Mouse (Mus musculus) myocyte (in vitro differentiated cells): ENCODE results near the gene Mat2a. TPM values are rescaled to one million over a fixed set of nuclear protein-coding genes. Genes with fewer than 3 reads are reported as not detected.

ENCODE experiments used
- H3K27me3 ChIP-seq: one replicate; pipeline ENCODE4 v1.6.1; 2011; ENCODE audit not compliant: control insufficient read depth, insufficient read depth, insufficient read length
- H3K36me3 ChIP-seq: one replicate; pipeline ENCODE4 v1.6.1; 2011; ENCODE audit not compliant: control insufficient read depth, insufficient read depth
- H3K4me2 ChIP-seq: one replicate; pipeline ENCODE4 v1.6.1; 2011; ENCODE audit warnings: low read depth, control low read depth
- H3K4me3 ChIP-seq: one replicate; pipeline ENCODE4 v1.5.1; 2011; ENCODE audit warnings: mild to moderate bottlenecking, control low read depth, moderate library complexity
- H3K79me2 ChIP-seq: one replicate; pipeline ENCODE4 v1.6.1; 2011; ENCODE audit not compliant: control insufficient read depth, insufficient read depth
- H3ac ChIP-seq: one replicate; pipeline ENCODE4 v1.6.1; 2011; ENCODE audit not compliant: control insufficient read depth, insufficient read length
- CEBPB ChIP-seq: IDR thresholded peaks from 2 replicates; pipeline ENCODE4 v1.6.1; 2011; ENCODE audit warnings: mild to moderate bottlenecking, moderate library complexity; ENCODE audit not compliant: poor library complexity, insufficient read depth, severe bottlenecking
- E2F4 ChIP-seq: IDR thresholded peaks from one replicate; pipeline ENCODE4 v1.6.1; 2011; ENCODE audit warnings: mild to moderate bottlenecking, control low read depth, moderate library complexity; ENCODE audit not compliant: insufficient read depth
- MAX ChIP-seq: IDR thresholded peaks from one replicate; pipeline ENCODE4 v1.6.1; 2011; ENCODE audit warnings: low read depth, mild to moderate bottlenecking, control low read depth
- MYOD1 ChIP-seq, 3 experiments: IDR thresholded peaks; one replicate each; pipeline ENCODE4 v1.6.1; 2011; ENCODE audit warnings: control low read depth in 2 of 3, low read depth in 2 of 3, mild to moderate bottlenecking in 2 of 3, moderate library complexity in 1 of 3; ENCODE audit not compliant: insufficient read length in 2 of 3, control insufficient read depth in 1 of 3
- MYOG ChIP-seq, 3 experiments: IDR thresholded peaks; one replicate each; pipeline ENCODE4 v1.6.1; 2011; ENCODE audit warnings: control low read depth in 2 of 3, low read depth in 2 of 3, mild to moderate bottlenecking in 2 of 3; ENCODE audit not compliant: insufficient read length in 2 of 3, control insufficient read depth in 1 of 3, insufficient read depth in 1 of 3
- POLR2A ChIP-seq: IDR thresholded peaks from one replicate; pipeline ENCODE4 v1.6.1; 2011; ENCODE audit warnings: low read depth, mild to moderate bottlenecking, control low read depth, moderate library complexity; ENCODE audit not compliant: insufficient read length
- POLR2AphosphoS2 ChIP-seq: IDR thresholded peaks from one replicate; pipeline ENCODE4 v1.6.1; 2011; ENCODE audit warnings: low read depth, control low read depth; ENCODE audit not compliant: insufficient read length
- REST ChIP-seq: IDR thresholded peaks from one replicate; pipeline ENCODE4 v1.6.1; 2011; ENCODE audit warnings: mild to moderate bottlenecking, control low read depth, moderate library complexity; ENCODE audit not compliant: insufficient read depth, insufficient read length
- SRF ChIP-seq: IDR thresholded peaks from one replicate; pipeline ENCODE4 v1.6.1; 2011; ENCODE audit warnings: low read depth; ENCODE audit not compliant: control insufficient read depth, insufficient read length
- TCF12 ChIP-seq: IDR thresholded peaks from one replicate; pipeline ENCODE4 v1.6.1; 2011; ENCODE audit warnings: mild to moderate bottlenecking, control low read depth; ENCODE audit not compliant: poor library complexity, insufficient read depth, severe bottlenecking
- TCF3 ChIP-seq: IDR thresholded peaks from one replicate; pipeline ENCODE4 v1.6.1; 2011; ENCODE audit warnings: low read depth, control low read depth; ENCODE audit not compliant: insufficient read length
- USF1 ChIP-seq: IDR thresholded peaks from one replicate; pipeline ENCODE4 v1.6.1; 2011; ENCODE audit warnings: low read depth, mild to moderate bottlenecking, control low read depth, moderate library complexity
- polyA plus RNA-seq: library from polyadenylated mRNA; unstranded; fragments of >200 nt; fragmentation: generic; extraction: Trizol; gene quantifications from one replicate; pipeline ENCODE4 v1.2.1, GENCODE M21; 2012; ENCODE audit warnings: missing spikeins

Mat2a gene
- polyA plus RNA-seq, 1 experiment: 142 TPM

DNA sequence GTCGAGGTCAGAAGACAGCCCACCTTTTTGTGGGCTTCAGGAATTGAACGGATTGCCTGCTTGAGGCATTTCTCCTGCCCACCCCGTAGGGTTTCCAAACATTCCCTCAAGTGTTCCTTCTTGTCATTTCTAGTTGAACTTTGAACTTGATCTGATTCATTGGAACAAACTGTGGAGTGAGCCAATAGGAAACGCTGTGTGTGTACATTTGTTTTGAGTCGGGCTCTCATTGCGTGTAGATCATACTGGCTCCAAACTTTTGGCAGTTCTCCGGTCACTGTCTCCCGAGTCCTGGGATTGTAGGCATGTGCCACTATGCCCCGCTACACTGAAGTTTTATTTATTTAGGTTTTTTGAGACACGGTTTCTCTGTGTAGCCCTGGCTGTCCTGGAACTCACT is 18.5 kb downstream of the Mat2a start:
- no peak for TF ChIP-seq POLR2AphosphoS2

DNA sequence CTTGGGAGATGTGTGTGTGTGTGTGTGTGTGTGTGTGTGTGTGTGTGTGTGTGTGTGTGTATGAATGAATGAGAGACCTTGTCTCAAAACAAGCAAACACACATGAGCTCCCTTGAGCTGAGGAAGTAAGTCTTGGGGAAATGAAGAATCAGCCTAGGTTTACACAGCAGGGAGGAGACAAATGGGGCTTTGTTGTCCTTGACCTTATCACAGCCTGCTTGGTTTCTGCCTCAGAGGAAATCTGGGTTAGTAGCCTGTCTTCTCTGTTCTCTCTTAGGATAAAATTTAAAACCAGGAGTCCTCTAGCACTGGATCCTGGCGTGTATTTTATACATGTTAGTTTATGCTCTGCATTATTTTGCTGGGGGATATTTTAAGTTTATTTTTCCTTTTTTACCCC is 19.6 kb downstream of the Mat2a start:
- H3K27me3 ChIP-seq: no peaks in the 10 kb centered on the region

More for the DNA sequence above, 18.5 kb downstream of the Mat2a start:
- Histone ChIP-seq H3K36me3 (peaks cover 36% of the 10 kb centered on the region), H3K4me2 (no peak overlapping the region), H3K79me2 (peaks cover 9% of the 10 kb centered on the region), H3ac (no peak overlapping the region), H3K27me3 (no peaks in the 10 kb centered on the region), H3K4me3 (no peak overlapping the region)

DNA sequence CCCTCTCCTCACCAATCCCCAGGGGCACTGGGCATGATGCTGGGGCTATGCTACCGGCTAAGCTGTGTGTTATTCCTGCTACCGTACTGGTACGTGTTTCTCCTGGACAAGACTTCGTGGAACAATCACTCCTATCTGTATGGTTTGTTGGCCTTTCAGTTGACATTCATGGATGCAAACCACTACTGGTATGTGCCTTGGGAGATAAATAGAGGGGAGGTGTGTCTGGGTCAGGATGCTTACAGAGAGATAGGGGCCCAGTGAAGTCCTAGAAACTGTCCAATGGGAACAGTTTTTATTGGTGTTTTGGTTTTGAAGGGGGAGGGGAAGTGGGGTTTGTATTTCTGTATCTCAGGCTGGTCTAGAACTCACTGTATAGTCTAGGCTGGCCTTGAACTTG is 21.1 kb downstream of the Mat2a start:
- H3K79me2 ChIP-seq: peaks cover 23% of the 10 kb centered on the region
- no peaks in the 10 kb centered on the region for H3K27me3 ChIP-seq
- TF ChIP-seq MAX: no peak
- no peak overlapping the region for H3ac ChIP-seq
- H3K4me2 ChIP-seq: no peak overlapping the region
- peaks cover 16% of the 10 kb centered on the region for H3K36me3 ChIP-seq
- H3K4me3 ChIP-seq: no peak overlapping the region

More for the DNA sequence above, 19.6 kb downstream of the Mat2a start:
- H3K79me2 ChIP-seq: peaks cover 20% of the 10 kb centered on the region
- no peak for TF ChIP-seq TCF12
- no peak for TF ChIP-seq USF1
- TF ChIP-seq REST: no peak
- no peak for TF ChIP-seq MYOD1 (IDR thresholded peaks at IDR 0.05; ENCODE audit: control insufficient read depth in 1 of 3, insufficient read length in 2 of 3, low read depth in 2 of 3)
- TF ChIP-seq POLR2A: no peak
- TF ChIP-seq SRF: no peak
- TF ChIP-seq MAX: no peak
- TF ChIP-seq CEBPB: no peak
- TF ChIP-seq MYOG (IDR thresholded peaks at IDR 0.05; ENCODE audit: control insufficient read depth in 1 of 3, insufficient read depth in 1 of 3, insufficient read length in 2 of 3, low read depth in 2 of 3): no peak
- TF ChIP-seq E2F4: no peak
- no peak for TF ChIP-seq TCF3
- no peak for TF ChIP-seq POLR2AphosphoS2
- H3K4me3 ChIP-seq: no peak overlapping the region
- no peak overlapping the region for H3ac ChIP-seq
- peaks cover 31% of the 10 kb centered on the region for H3K36me3 ChIP-seq
- H3K4me2 ChIP-seq: no peak overlapping the region

DNA sequence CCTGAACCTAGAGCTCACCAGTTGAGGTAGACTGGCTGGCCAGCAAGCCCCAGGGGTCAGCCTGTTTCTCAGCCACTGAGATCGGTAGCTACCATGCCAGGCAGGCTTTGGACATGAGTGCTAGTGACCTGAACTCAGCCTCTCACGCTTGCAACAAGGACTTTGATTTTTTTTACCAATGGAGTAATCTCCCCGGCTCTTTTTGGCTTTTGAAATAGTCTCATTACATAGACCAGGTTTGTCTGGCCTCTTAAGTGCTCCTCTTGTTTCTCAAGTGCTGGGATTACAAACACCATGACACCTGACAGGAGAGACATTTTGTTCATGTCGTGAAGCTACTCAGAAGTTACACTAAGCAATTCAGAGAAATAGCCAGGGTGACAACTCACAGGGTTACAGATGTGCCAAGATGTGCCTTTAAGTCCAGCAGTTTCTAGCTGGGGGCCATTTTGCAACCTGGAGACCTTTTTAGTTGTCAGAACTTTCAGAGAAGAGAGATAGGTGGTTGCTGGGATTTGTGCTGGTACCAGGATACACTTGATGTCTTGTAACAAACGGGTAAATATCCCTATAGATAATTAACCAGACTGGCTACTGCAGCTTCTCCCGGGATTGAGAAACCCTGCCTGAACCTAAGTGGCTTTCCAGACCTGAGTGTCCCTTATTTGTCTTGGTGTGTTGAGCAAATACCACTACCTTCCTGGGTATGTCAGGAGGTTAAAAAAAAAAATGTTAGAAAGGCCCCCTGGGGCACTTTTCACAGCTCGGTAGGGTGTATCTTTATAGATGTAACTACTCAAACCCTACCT is 23.2 kb downstream of the Mat2a start:
- Histone ChIP-seq H3ac (no peak overlapping the region), H3K4me2 (peak overlapping the region; percentile 15), H3K36me3 (peaks cover 9% of the 10 kb centered on the region), H3K27me3 (no peaks in the 10 kb centered on the region), H3K4me3 (no peak overlapping the region), H3K79me2 (peaks cover 23% of the 10 kb centered on the region)
- no peak for TF ChIP-seq MYOD1 (IDR thresholded peaks at IDR 0.05; ENCODE audit: control insufficient read depth in 1 of 3, insufficient read length in 2 of 3, low read depth in 2 of 3)
- TF ChIP-seq MAX: no peak
- TF ChIP-seq CEBPB: no peak

DNA sequence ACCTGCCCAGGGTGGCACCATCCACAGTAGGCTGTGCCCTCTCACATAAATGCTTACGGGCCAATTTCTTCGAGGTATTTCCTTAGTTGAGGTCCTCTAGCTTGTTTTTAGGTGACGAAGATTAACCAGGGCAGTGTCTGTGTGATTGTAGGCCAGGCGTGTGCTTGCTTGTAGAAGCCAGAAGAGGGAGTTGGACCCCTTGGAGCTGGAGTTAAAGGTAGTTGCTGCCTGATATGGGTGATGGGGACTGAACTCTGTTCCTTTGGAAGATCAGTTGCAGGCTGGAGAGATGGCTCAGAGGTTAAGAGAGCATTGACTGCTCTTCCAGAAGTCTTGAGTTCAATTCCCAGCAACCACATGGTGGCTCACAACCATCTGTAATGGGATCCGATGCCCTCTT is 24.2 kb downstream of the Mat2a start:
- H3K4me3 ChIP-seq: peak overlapping the region; percentile 67
- peaks cover 23% of the 10 kb centered on the region for H3K79me2 ChIP-seq
- no peak overlapping the region for H3ac ChIP-seq
- peaks cover 4% of the 10 kb centered on the region for H3K36me3 ChIP-seq
- TF ChIP-seq MYOG (IDR thresholded peaks at IDR 0.05; ENCODE audit: control insufficient read depth in 1 of 3, insufficient read depth in 1 of 3, insufficient read length in 2 of 3, low read depth in 2 of 3): no peak
- no peak for TF ChIP-seq REST
- no peak for TF ChIP-seq E2F4
- no peak for TF ChIP-seq MYOD1 (IDR thresholded peaks at IDR 0.05; ENCODE audit: control insufficient read depth in 1 of 3, insufficient read length in 2 of 3, low read depth in 2 of 3)
- no peak for TF ChIP-seq POLR2A
- no peak for TF ChIP-seq MAX
- no peak for TF ChIP-seq POLR2AphosphoS2
- TF ChIP-seq CEBPB: no peak
- TF ChIP-seq TCF3: no peak
- no peak for TF ChIP-seq USF1
- TF ChIP-seq SRF: no peak
- no peak for TF ChIP-seq TCF12
- H3K27me3 ChIP-seq: no peaks in the 10 kb centered on the region
- peak overlapping the region; percentile 96 for H3K4me2 ChIP-seq
